Mouse (Mus musculus) kidney, embryonic 15.5 days (tissue): ENCODE measurements around the gene Chrm2. TPM values are rescaled to one million over a fixed set of nuclear protein-coding genes. Genes with fewer than 3 reads are reported as not detected.

Experiments
- ATAC-seq: fragments of 200-750 bp; cut with Nextera tagmentation; replicated peaks from 2 replicates; pipeline ENCODE4 v1.8.0; 2017; ENCODE audit warnings: moderate TSS enrichment; ENCODE audit not compliant: low FRiP score
- H3K27ac ChIP-seq: fragments of 300-500 bp; sonication (generic); 2 replicates; pipeline ENCODE4 v1.5.1; 2015; ENCODE audit warnings: mild to moderate bottlenecking, inconsistent platforms
- H3K27me3 ChIP-seq: fragments of 300-500 bp; sonication (generic); 2 replicates; pipeline ENCODE4 v1.6.1; 2015; ENCODE audit warnings: inconsistent platforms
- H3K36me3 ChIP-seq: fragments of 300-500 bp; sonication (generic); 2 replicates; pipeline ENCODE4 v1.6.1; 2015; ENCODE audit warnings: inconsistent platforms
- H3K4me1 ChIP-seq: fragments of 300-500 bp; sonication (generic); 2 replicates; pipeline ENCODE4 v1.6.1; 2015; ENCODE audit warnings: inconsistent platforms
- H3K4me2 ChIP-seq: fragments of 300-500 bp; sonication (generic); 2 replicates; pipeline ENCODE4 v1.6.1; 2015; ENCODE audit warnings: moderate library complexity, mild to moderate bottlenecking, inconsistent platforms
- H3K4me3 ChIP-seq: fragments of 300-500 bp; sonication (generic); replicated peaks from 2 replicates; pipeline ENCODE4 v1.5.1; 2015; ENCODE audit warnings: mild to moderate bottlenecking, inconsistent platforms
- H3K9ac ChIP-seq: fragments of 300-500 bp; sonication (generic); 2 replicates; pipeline ENCODE4 v1.6.1; 2015; ENCODE audit warnings: mild to moderate bottlenecking, inconsistent platforms
- H3K9me3 ChIP-seq: fragments of 300-500 bp; sonication (generic); replicated peaks from 2 replicates; pipeline ENCODE4 v1.6.1; 2016; ENCODE audit warnings: inconsistent platforms
- WGBS: fragments of 180-500 bp; shearing (Covaris S2); methylation state at CpG from one replicate; pipeline ENCODE4 v1.1.7; 2015; ENCODE audit warnings: mixed read lengths; 5-methylcytosine and 5-hydroxymethylcytosine counted together
- polyA plus RNA-seq: library from polyadenylated mRNA; unstranded; fragments of >200 nt; fragmentation: Nextera tagmentation; extraction: Ambion mirVana; gene quantifications from 2 replicates; pipeline ENCODE4 v1.2.1, GENCODE M21; 2015

The Chrm2 gene
- 0.26 and 0.44 TPM in 2 replicates for polyA plus RNA-seq

GRCm38 (mm10) chr6:36387612-36388400, at the start of gene Chrm2:
TSS of gene Chrm2 (plus strand) at chr6:36388084.
- H3K4me2 ChIP-seq = peak within 1 kb of the TSS; percentile 92
- 4% methylated on average over 30 of the region's 30 CpGs for WGBS
- peaks cover 62% of the 10 kb centered on the region for H3K27me3 ChIP-seq
- peak within 1 kb of the TSS; percentile 49 for H3K4me3 ChIP-seq
- H3K9ac ChIP-seq = peak within 1 kb of the TSS; percentile 31; the same call in 1 of the 2 replicates
- H3K36me3 ChIP-seq = no peaks in the 10 kb centered on the region
- no peaks in the 10 kb centered on the region for H3K9me3 ChIP-seq
- peaks cover 22% of the 10 kb centered on the region for H3K4me1 ChIP-seq
- H3K27ac ChIP-seq = no peak within 1 kb of the TSS
- peak; percentile 52; the same call in 1 of the 2 replicates for ATAC-seq

- Histone ChIP-seq H3K27me3 (no peaks in the 10 kb centered on the region), H3K36me3 (no peaks in the 10 kb centered on the region), H3K4me3 (no peak overlapping the region), H3K4me1 (no peaks in the 10 kb centered on the region), H3K27ac (no peak overlapping the region), H3K9me3 (no peaks in the 10 kb centered on the region), H3K9ac (no peak overlapping the region), H3K4me2 (no peak overlapping the region)
- no peak for ATAC-seq
- WGBS = 87% methylated on average over 2 of the region's 2 CpGs
Observed at GRCm38 (mm10) chr6:36373983-36374382, 13.9 kb upstream of the Chrm2 start.

- Histone ChIP-seq H3K27ac (no peak overlapping the region), H3K4me3 (no peak overlapping the region), H3K36me3 (no peaks in the 10 kb centered on the region), H3K27me3 (no peaks in the 10 kb centered on the region), H3K4me2 (no peak overlapping the region), H3K4me1 (no peaks in the 10 kb centered on the region), H3K9me3 (no peaks in the 10 kb centered on the region), H3K9ac (no peak overlapping the region)
- WGBS = 60% methylated on average over 4 of the region's 4 CpGs
- ATAC-seq = no peak
Observed at GRCm38 (mm10) chr6:36377936-36378335, 9.9 kb upstream of the Chrm2 start.

GRCm38 (mm10) chr6:36384102-36384501, 3.8 kb upstream of the Chrm2 start:
- Histone ChIP-seq H3K4me3 (no peak overlapping the region), H3K9ac (no peak overlapping the region), H3K36me3 (no peaks in the 10 kb centered on the region), H3K9me3 (no peaks in the 10 kb centered on the region), H3K4me2 (no peak overlapping the region), H3K27me3 (peaks cover 34% of the 10 kb centered on the region), H3K4me1 (peaks cover 17% of the 10 kb centered on the region), H3K27ac (no peak overlapping the region)
- WGBS = 52% methylated on average over 3 of the region's 3 CpGs
- ATAC-seq = no peak

GRCm38 (mm10) chr6:36388401-36389259, 746 bp downstream of the Chrm2 start:
- no peaks in the 10 kb centered on the region for H3K9me3 ChIP-seq
- ATAC-seq = peak; percentile 70
- under 1% methylated on average over 36 of the region's 36 CpGs for WGBS
- no peak overlapping the region for H3K27ac ChIP-seq
- H3K4me1 ChIP-seq = peaks cover 22% of the 10 kb centered on the region
- H3K4me2 ChIP-seq = peak overlapping the region; percentile 92
- H3K4me3 ChIP-seq = peak overlapping the region; percentile 49
- H3K27me3 ChIP-seq = peaks cover 67% of the 10 kb centered on the region
- peak overlapping the region; percentile 31; the same call in 1 of the 2 replicates for H3K9ac ChIP-seq
- no peaks in the 10 kb centered on the region for H3K36me3 ChIP-seq

- H3K4me1 ChIP-seq = peaks cover 22% of the 10 kb centered on the region
- no peak overlapping the region for H3K9ac ChIP-seq
- no peaks in the 10 kb centered on the region for H3K36me3 ChIP-seq
- no peaks in the 10 kb centered on the region for H3K9me3 ChIP-seq
- H3K27me3 ChIP-seq = peaks cover 67% of the 10 kb centered on the region
- H3K4me2 ChIP-seq = peak overlapping the region; percentile 92
- ATAC-seq = 0 out of 2 replicates have a peak, but pooled peaks have one; percentile 12
- peak overlapping the region; percentile 49 for H3K4me3 ChIP-seq
- H3K27ac ChIP-seq = no peak overlapping the region
- 24% methylated on average over 20 of the region's 20 CpGs for WGBS
Observed at GRCm38 (mm10) chr6:36389260-36389965, 1.5 kb downstream of the Chrm2 start.

- Histone ChIP-seq H3K4me2 (no peak overlapping the region), H3K4me3 (no peak overlapping the region), H3K36me3 (no peaks in the 10 kb centered on the region), H3K4me1 (peaks cover 9% of the 10 kb centered on the region), H3K9ac (no peak overlapping the region), H3K27ac (no peak overlapping the region), H3K27me3 (peaks cover 37% of the 10 kb centered on the region), H3K9me3 (no peaks in the 10 kb centered on the region)
- 63% methylated on average over 4 of the region's 4 CpGs for WGBS
- no peak for ATAC-seq
Observed at GRCm38 (mm10) chr6:36393705-36394104, 5.8 kb downstream of the Chrm2 start.

GRCm38 (mm10) chr6:36405139-36405538, 17.3 kb downstream of the Chrm2 start:
- Histone ChIP-seq H3K9ac (no peak overlapping the region), H3K27ac (no peak overlapping the region), H3K36me3 (no peaks in the 10 kb centered on the region), H3K4me2 (no peak overlapping the region), H3K27me3 (no peaks in the 10 kb centered on the region), H3K4me3 (no peak overlapping the region), H3K4me1 (no peaks in the 10 kb centered on the region), H3K9me3 (no peaks in the 10 kb centered on the region)
- no peak for ATAC-seq
- WGBS = 68% methylated on average over 5 of the region's 5 CpGs

GRCm38 (mm10) chr6:36409016-36409415, 21.1 kb downstream of the Chrm2 start:
- no peaks in the 10 kb centered on the region for H3K36me3 ChIP-seq
- no peak overlapping the region for H3K4me3 ChIP-seq
- no peaks in the 10 kb centered on the region for H3K9me3 ChIP-seq
- no peak overlapping the region for H3K27ac ChIP-seq
- ATAC-seq = no peak
- H3K27me3 ChIP-seq = no peaks in the 10 kb centered on the region
- H3K4me1 ChIP-seq = no peaks in the 10 kb centered on the region
- H3K4me2 ChIP-seq = no peak overlapping the region
- no peak overlapping the region for H3K9ac ChIP-seq

- H3K27ac ChIP-seq = no peak overlapping the region
- H3K36me3 ChIP-seq = no peaks in the 10 kb centered on the region
- H3K4me1 ChIP-seq = no peaks in the 10 kb centered on the region
- no peak overlapping the region for H3K4me3 ChIP-seq
- 86% methylated on average over 2 of the region's 2 CpGs for WGBS
- no peak overlapping the region for H3K4me2 ChIP-seq
- H3K9ac ChIP-seq = no peak overlapping the region
- ATAC-seq = no peak
- H3K27me3 ChIP-seq = no peaks in the 10 kb centered on the region
- H3K9me3 ChIP-seq = no peaks in the 10 kb centered on the region
Observed at GRCm38 (mm10) chr6:36410057-36410456, 22.2 kb downstream of the Chrm2 start.

- no peaks in the 10 kb centered on the region for H3K9me3 ChIP-seq
- no peaks in the 10 kb centered on the region for H3K4me1 ChIP-seq
- H3K27me3 ChIP-seq = no peaks in the 10 kb centered on the region
- no peaks in the 10 kb centered on the region for H3K36me3 ChIP-seq
- H3K27ac ChIP-seq = no peak overlapping the region
- no peak for ATAC-seq
- H3K9ac ChIP-seq = no peak overlapping the region
- H3K4me3 ChIP-seq = no peak overlapping the region
- WGBS = 70% methylated on average over 2 of the region's 2 CpGs
- no peak overlapping the region for H3K4me2 ChIP-seq
Observed at GRCm38 (mm10) chr6:36419716-36420115, 31.8 kb downstream of the Chrm2 start.
